ENCODE assay signal across 13 mouse cellular contexts in the genomic region with DNA sequence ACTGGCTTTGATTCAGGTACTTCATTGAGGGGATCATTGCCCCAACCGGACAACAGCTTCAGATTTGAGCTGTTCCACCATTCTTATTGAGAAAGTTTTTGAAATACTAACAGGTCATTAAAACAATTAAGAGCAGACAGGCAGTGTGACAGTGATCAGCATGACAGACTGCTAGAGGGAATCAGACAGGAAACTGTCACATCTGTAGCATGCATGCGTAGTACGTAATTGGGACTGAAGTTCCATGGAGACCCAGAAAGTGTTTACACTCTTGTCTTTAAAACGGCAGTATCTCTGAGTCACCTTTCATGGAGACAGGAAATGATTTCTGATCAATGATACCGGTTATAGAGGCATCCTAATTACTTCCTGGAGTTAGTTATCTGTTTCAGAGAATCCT.
DNase-seq lines count a peak whose midpoint lies in the region; ATAC-seq lines count a peak whose summit lies in the region.
"Had no signal": no experiment of that assay in that cellular context is flagged by ENCODE, and none has a peak within 500 bp of the region (broad histone marks: within the 10 kb centered on the region; RNA-seq: fewer than 3 reads in every experiment).

No protein-coding gene starts in this region.

- no peak overlapping the region for H3K9ac ChIP-seq in embryonic facial prominence, embryonic 14.5 days (ENCODE audit: low read depth, low read length)
- no peak overlapping the region for H3K9ac ChIP-seq in forebrain, embryonic 16.5 days (replicated peaks; ENCODE audit: low read depth, low read length)
- H3K9ac ChIP-seq in neural tube, embryonic 14.5 days (replicated peaks; ENCODE audit: low read depth, low read length), result no peak overlapping the region
- H3K9ac ChIP-seq: heart, embryonic 13.5 days; lung, embryonic 15.5 days had no signal

- H3K4me3 ChIP-seq in embryonic facial prominence, embryonic 14.5 days (ENCODE audit: low read depth, low read length), result no peak overlapping the region
- peak overlapping the region; percentile 44 for H3K4me3 ChIP-seq in forebrain, embryonic 16.5 days (replicated peaks; ENCODE audit: low read length)
- peak overlapping the region; percentile 58 for H3K4me3 ChIP-seq in midbrain, embryonic 10.5 days
- H3K4me3 ChIP-seq in neural tube, embryonic 14.5 days (ENCODE audit: low read depth, low read length), result peak overlapping the region; percentile 20
- H3K4me3 ChIP-seq: erythroblast, embryonic 14.5 days; heart, embryonic 13.5 days; lung, embryonic 15.5 days had no signal

- H3K27ac ChIP-seq in embryonic facial prominence, embryonic 14.5 days (replicated peaks; ENCODE audit: low read depth, low read length), result no peak overlapping the region
- H3K27ac ChIP-seq in forebrain, embryonic 16.5 days (ENCODE audit: low read length), result no peak overlapping the region
- peak overlapping the region; percentile 89; the same call in 1 of the 2 replicates for H3K27ac ChIP-seq in midbrain, embryonic 10.5 days (replicated peaks)
- H3K27ac ChIP-seq in neural tube, embryonic 14.5 days (ENCODE audit: low read depth, low read length), result no peak overlapping the region
- H3K27ac ChIP-seq: heart, embryonic 13.5 days; lung, embryonic 15.5 days had no signal

- peak; percentile 56; the same call in 1 of the 2 replicates for ATAC-seq in embryonic facial prominence, embryonic 14.5 days (ENCODE audit: low read depth)
- no peak for ATAC-seq in forebrain, embryonic 16.5 days
- no peak for ATAC-seq in neural tube, embryonic 14.5 days (ENCODE audit: low read depth)
- no peak for ATAC-seq in erythroid progenitor cell, adult 5-6 weeks (replicated peaks; ENCODE audit: low FRiP score, poor library complexity, severe bottlenecking)

- H3K27me3 ChIP-seq in embryonic facial prominence, embryonic 14.5 days (replicated peaks; ENCODE audit: control insufficient read depth, insufficient read depth, low read length), result no peaks in the 10 kb centered on the region
- H3K27me3 ChIP-seq in forebrain, embryonic 16.5 days (replicated peaks; ENCODE audit: control insufficient read depth, insufficient read depth, low read length), result no peaks in the 10 kb centered on the region
- peaks cover 10% of the 10 kb centered on the region; the same call in 1 of the 2 replicates for H3K27me3 ChIP-seq in midbrain, embryonic 10.5 days (ENCODE audit: low read depth, poor library complexity, severe bottlenecking)
- no peaks in the 10 kb centered on the region for H3K27me3 ChIP-seq in neural tube, embryonic 14.5 days (ENCODE audit: control insufficient read depth, insufficient read depth, low read length)
- H3K27me3 ChIP-seq: heart, embryonic 13.5 days; lung, embryonic 15.5 days had no signal

- H3K4me1 ChIP-seq in embryonic facial prominence, embryonic 14.5 days (ENCODE audit: control insufficient read depth, insufficient read depth, low read length), result no peaks in the 10 kb centered on the region
- H3K4me1 ChIP-seq in forebrain, embryonic 16.5 days (replicated peaks; ENCODE audit: control insufficient read depth, insufficient read depth, low read length), result peaks cover 31% of the 10 kb centered on the region
- H3K4me1 ChIP-seq in midbrain, embryonic 10.5 days, result peaks cover 43% of the 10 kb centered on the region
- peaks cover 8% of the 10 kb centered on the region; the same call in 1 of the 2 replicates for H3K4me1 ChIP-seq in neural tube, embryonic 14.5 days (ENCODE audit: control insufficient read depth, insufficient read depth, low read length)
- H3K4me1 ChIP-seq: lung, embryonic 15.5 days had no signal

- WGBS in embryonic facial prominence, embryonic 14.5 days, result 40% methylated on average over 5 of the region's 5 CpGs
- WGBS in forebrain, embryonic 16.5 days, result 14% methylated on average over 5 of the region's 5 CpGs
- 52% methylated on average over 5 of the region's 5 CpGs for WGBS in midbrain, embryonic 10.5 days
- WGBS in neural tube, embryonic 14.5 days, result 50% methylated on average over 5 of the region's 5 CpGs

- no peaks in the 10 kb centered on the region for H3K36me3 ChIP-seq in embryonic facial prominence, embryonic 14.5 days (ENCODE audit: control insufficient read depth, insufficient read depth, low read length)
- H3K36me3 ChIP-seq in forebrain, embryonic 16.5 days (ENCODE audit: control insufficient read depth, insufficient read depth), result no peaks in the 10 kb centered on the region
- no peaks in the 10 kb centered on the region for H3K36me3 ChIP-seq in midbrain, embryonic 10.5 days
- no peaks in the 10 kb centered on the region for H3K36me3 ChIP-seq in neural tube, embryonic 14.5 days (ENCODE audit: control insufficient read depth, insufficient read depth, low read length)
- H3K36me3 ChIP-seq: heart, embryonic 13.5 days; lung, embryonic 15.5 days had no signal

- intact Hi-C loops in gastrocnemius, postnatal 36 days (cut with DNase I), result no loop called here

- DNase-seq in embryonic facial prominence, embryonic 14.5 days (ENCODE audit: low spot score), result peak; percentile 22
- DNase-seq in midbrain, embryonic 10.5 days (ENCODE audit: low spot score), result no peak
- DNase-seq in gastrocnemius, adult 18-20 months (ENCODE audit: low spot score), result no peak
- no peak for DNase-seq in gastrocnemius, postnatal 36 days
- DNase-seq: adrenal gland, postnatal 14 days; gastrocnemius, postnatal 14 days; kidney, postnatal 14 days had no signal

- no peaks in the 10 kb centered on the region for H3K9me3 ChIP-seq in embryonic facial prominence, embryonic 14.5 days (ENCODE audit: control insufficient read depth, low read length)
- H3K9me3 ChIP-seq in forebrain, embryonic 16.5 days (ENCODE audit: control insufficient read depth, low read length), result no peaks in the 10 kb centered on the region
- no peaks in the 10 kb centered on the region for H3K9me3 ChIP-seq in midbrain, embryonic 10.5 days (replicated peaks)
- no peaks in the 10 kb centered on the region for H3K9me3 ChIP-seq in neural tube, embryonic 14.5 days (ENCODE audit: control insufficient read depth, low read length)
- H3K9me3 ChIP-seq: heart, embryonic 13.5 days; lung, embryonic 15.5 days had no signal

- H3K4me2 ChIP-seq in embryonic facial prominence, embryonic 14.5 days (ENCODE audit: low read depth, low read length), result no peak overlapping the region; the same call in 1 of the 2 replicates
- H3K4me2 ChIP-seq in forebrain, embryonic 16.5 days (ENCODE audit: low read length), result peak overlapping the region; percentile 52
- H3K4me2 ChIP-seq in neural tube, embryonic 14.5 days (ENCODE audit: low read depth, low read length), result peak overlapping the region; percentile 43; the same call in 1 of the 2 replicates
- H3K4me2 ChIP-seq: heart, embryonic 13.5 days; lung, embryonic 15.5 days had no signal
